Mouse (Mus musculus) cerebellum, adult 8-10 months (tissue): ENCODE measurements around the gene 1700109H08Rik.
"Not testable (repeated sequence)": the region's sequence is repeated elsewhere in the genome, so short reads cannot be mapped to it uniquely, and the experiment has no call there.

Source experiments
- DNase-seq: peaks from one replicate; pipeline ENCODE4 v3.0.0; 2022

1700109H08Rik gene

GRCm38 (mm10) chr5:3571266-3571665, at the start of gene 1700109H08Rik:
TSS of gene 1700109H08Rik (plus strand) at chr5:3571566.
- no peak for DNase-seq

DNA sequence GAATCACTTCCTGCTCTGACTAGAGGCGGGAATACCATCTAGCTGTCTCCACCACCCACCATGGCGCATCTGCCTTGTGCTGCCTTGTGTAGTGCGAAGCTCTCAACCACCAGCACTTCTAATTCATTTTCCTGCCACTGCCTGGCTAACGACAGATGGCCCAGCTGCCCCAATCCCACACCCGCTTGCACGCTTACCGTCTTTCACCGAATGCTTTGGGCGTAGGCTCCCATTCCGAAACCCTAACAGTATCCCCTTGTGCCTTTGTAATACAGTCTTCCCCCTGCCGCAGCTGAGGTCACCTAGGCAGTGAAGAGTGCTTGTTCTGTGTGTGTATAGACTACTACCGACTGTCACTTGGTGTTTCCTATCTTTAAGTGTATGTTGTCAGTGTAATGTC, 49.6 kb upstream of the 1700109H08Rik start:
- no peak for DNase-seq

- DNase-seq: no peak
Observed at GRCm38 (mm10) chr5:3522826-3523225, 48.5 kb upstream of the 1700109H08Rik start.

DNA sequence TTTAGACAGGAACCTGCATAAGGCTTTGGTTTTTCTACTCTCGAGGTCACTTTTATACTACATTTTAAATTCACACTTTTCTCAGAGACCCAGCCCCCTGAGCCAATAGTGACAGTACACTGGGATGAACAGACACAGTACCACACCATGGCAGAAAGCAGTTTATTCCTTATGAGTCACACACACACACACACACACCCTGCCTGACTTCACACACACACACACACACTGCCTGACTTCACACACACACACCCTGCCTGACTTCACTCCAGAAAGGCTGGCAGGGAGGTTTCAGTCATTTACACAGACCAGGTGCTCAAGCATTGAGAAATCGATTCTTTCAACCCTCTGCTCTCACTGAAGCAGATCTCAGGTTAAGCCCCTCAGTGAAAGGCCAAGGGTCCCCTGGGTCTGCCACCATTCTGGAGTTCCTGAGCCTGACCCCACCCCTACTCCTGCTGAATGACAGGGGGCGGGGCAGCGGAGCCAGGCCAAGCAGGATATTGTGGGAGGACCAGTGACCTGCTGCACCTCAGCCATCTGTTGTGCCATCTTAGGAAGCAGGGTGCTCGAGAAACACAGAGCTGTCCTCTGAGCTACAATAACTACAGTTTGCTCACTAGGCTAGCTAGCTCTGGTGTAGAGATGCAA, 44.2 kb upstream of the 1700109H08Rik start:
- DNase-seq: no peak

DNA sequence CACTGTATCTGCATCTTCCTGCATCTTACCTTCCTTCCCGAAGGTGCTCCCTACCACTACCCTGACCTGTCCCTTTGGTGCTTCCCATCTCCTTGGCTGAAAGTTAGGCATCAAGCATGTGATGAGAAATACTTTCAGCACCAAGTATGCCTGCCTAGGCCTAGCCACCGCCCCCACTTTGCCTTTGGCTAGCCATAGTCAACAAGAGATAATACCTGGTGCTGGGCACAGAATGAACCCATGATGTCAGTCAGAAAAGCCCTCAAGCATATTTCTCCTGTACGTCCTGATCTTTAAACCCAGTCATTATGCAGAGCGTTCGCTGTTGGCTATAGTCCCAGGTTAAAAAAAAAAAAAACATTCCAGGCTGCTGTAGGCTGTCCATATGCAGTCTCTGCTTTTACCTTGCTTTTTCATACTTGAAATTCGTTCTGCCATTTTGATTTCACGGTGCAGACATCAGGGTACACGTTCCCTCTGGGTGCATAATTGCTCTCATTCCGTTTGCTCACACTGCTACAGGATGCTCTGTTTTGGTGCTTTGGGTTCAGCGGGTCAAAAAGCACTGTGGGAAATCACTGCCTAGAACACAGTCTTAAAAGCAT, 41.7 kb upstream of the 1700109H08Rik start:
- DNase-seq: no peak

DNA sequence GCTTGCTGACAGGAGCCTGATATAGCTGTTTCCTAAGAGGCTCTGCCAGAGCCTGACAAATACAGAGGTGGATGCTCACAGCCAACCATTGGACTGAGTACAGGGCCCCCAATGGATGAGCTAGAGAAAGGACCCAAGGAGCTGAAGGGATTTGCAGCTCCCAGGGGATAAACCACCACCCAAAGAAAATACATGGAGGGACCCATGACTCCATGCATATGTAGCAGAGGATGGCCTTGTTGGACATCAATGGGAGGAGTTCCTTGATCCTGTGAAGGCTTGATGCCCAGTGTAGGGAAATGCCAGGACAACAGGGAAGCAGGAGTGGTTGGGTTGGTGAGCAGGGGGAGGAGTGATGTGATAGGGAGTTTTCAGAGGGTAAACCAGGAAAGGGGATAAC, 39.3 kb upstream of the 1700109H08Rik start:
- not testable (repeated sequence) for DNase-seq

- no peak for DNase-seq
Observed at GRCm38 (mm10) chr5:3536592-3537212, 34.7 kb upstream of the 1700109H08Rik start.

GRCm38 (mm10) chr5:3538505-3539472, 32.6 kb upstream of the 1700109H08Rik start:
- no peak for DNase-seq

DNA sequence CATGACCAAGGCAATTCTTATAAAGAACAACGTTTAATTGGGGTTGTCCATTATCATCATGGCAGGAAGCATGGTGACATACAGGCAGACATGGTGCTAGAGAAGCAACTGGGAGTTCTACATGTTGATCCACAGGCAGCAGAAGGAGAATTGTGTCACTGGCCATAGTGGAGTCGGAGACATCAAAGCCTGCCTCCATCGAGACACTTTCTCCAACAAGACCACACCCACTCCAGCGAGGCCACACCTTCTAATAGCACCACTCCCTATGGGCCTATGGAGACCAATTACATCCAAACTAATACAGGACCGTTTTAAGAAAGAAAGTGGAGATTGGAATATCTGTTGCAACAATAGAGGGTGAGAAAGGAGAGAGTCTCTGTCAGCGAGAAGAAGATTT, 29.5 kb upstream of the 1700109H08Rik start:
- DNase-seq: no peak

GRCm38 (mm10) chr5:3543629-3544479, 27.5 kb upstream of the 1700109H08Rik start, which contains the start of gene Fam133b:
TSS of gene Fam133b (plus strand) at chr5:3543833.
- peak; percentile 97 for DNase-seq

DNA sequence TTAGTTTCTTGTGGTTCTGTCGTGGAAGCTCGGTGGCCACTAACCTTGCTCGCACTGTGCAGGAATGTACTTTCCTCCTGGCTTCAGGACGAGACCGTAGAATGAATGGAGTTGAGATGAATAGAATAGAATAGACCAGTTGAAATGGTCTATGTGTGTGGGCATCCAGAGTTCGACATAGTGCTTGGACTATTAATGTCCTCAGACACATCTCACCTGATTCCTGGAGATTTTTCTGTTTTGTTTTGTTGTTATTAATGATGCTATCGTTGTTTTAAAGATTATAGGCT, 26.9 kb upstream of the 1700109H08Rik start:
- DNase-seq: no peak

GRCm38 (mm10) chr5:3546226-3546625, 25.1 kb upstream of the 1700109H08Rik start:
- DNase-seq: no peak

DNA sequence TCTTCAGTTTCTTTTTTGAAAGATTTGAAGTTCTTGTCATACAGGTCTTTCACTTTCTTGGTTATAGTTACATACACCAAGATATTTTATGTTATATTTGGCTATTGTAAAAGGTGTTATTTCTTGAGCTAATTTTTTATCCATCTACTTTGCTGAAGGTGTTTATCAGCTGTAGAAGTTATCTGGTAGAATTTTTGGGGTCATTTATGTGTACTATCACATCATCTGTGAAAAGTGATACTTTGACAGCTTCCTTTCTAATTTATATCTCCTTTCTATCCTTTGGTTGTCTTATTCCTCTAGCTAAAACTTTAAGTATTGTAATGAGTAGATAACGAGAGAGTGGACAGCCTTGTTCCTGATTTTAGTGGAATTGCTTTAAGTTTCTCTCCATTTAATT, 19.9 kb upstream of the 1700109H08Rik start:
- DNase-seq: no peak

DNA sequence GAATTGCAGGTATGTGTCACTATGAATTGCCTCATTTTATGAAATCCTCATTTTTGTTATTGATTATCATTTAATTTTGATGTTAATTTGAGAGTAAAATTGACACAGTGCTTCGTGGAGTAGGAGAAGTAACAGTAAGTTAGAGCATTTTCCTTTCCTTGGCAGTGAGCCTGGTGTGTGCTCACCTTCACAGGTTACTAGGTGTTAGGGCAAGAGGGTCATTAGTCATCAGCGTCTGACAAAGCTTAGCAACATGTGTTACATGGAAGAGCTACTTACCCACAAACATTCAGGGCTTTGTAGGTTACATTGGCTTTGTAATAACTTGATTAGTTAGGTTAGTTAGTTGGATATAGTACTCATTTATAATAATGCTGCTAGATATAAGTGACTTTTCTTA, 17.2 kb upstream of the 1700109H08Rik start:
- no peak for DNase-seq

- DNase-seq: no peak
Observed at GRCm38 (mm10) chr5:3574825-3575224, 3.5 kb downstream of the 1700109H08Rik start.

DNA sequence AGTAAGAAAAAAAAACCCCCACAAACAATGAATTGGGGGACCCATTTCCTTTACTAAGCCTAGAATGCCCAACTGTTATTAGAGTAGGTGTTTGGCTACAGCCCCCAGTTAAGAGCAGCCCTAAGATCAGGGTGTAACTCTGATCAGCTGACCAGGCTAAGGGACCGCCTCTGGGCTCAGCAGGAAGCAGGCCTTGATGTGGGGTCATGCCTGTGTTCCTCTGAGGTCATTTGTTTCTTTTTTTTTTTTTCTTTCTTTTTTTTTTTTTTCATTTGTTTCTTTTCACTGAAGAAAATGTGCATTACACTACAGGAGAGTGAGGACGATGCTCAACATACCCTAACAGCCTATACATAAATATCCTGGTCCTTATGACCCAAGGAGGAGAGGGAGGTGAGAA, 6.6 kb downstream of the 1700109H08Rik start:
- DNase-seq: no peak

DNA sequence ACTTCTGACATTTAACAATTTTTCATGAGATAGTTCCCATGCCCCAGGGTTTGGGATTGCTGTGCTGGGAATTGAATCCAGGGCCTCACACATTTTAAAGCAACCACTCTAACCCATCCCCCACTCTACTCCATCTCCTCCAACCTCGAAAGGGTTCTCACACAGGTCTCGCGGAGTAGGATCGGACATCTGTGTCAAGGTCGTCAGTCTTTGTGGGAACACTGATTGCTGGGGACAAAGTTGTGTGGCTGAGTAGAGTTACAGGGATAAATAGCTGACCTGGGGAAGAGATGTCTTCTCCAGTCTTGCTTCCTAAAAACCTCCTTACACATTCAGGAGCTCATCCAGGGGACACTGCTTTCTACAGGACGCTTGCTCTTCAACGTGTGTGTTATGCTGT, 7.7 kb downstream of the 1700109H08Rik start:
- no peak for DNase-seq

DNA sequence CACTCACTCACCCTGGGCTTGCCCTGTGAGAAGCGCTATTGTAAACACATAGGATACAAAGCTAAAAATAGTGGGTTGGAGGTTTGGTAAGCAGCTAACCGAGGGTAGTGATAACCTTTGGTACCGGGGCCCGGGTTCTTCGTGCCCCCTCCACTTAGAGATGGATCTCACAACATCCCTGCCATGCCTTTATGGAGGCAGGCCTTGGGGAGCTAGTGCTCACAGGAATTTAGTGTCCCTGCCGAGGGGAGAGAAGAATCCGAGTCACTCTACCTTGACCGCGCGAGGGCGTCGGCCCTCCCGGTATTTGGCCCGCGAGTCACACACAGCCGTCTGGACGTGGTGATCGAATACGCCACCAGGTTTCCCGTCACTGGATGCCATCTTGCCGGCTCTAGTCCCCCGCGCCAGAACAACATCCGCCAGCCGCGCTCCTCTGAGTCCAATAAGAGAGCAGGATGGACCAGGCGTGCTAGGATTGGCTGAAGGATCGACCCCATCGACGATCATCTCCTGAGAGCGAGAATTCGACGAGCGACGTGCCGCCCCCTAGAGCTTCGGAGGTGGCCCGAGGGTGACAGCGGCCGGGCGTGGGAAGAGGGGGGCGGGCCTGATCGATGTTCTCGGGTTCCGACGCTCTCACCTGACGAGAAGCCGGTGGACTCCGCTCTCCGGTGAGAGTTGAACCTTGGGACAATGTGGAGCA, 24.5 kb downstream of the 1700109H08Rik start, which contains the start of gene Pex1:
Pex1 (plus strand) TSS at position 374 of the 706 bp plus-strand sequence.
- peak; percentile 91 for DNase-seq

GRCm38 (mm10) chr5:3596399-3596766, 25.0 kb downstream of the 1700109H08Rik start, which contains the start of gene Rbm48:
TSS of gene Rbm48 (minus strand) at chr5:3596585.
- peak; percentile 77 for DNase-seq

- no peak for DNase-seq
Observed at GRCm38 (mm10) chr5:3597171-3597570, 25.8 kb downstream of the 1700109H08Rik start.

DNA sequence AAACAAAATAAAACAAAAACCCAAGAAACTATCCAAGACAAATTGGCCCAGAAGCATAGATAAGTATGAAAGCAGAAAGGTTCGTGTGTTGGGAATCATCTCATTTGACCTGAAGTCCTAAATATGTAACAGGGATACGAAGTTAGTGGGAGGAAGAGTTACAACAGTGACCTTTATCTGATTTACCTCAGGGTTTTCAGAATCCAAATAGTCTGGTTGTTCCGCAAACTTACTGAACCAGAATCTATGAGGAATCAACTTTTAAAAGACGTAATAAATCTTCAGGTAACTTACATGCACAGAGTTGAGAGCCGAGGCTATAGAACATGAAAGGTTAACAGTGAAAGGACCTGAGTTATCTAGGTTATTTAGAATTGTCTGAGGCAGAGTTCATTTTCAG, 27.4 kb downstream of the 1700109H08Rik start:
- no peak for DNase-seq

- DNase-seq: no peak
Observed at GRCm38 (mm10) chr5:3600298-3600697, 28.9 kb downstream of the 1700109H08Rik start.
